Mouse (Mus musculus) liver, embryonic 11.5 days (tissue): ENCODE measurements at regions not wholly inside any gene's neighbourhood (a gene's known extent, or its start where the extent isn't known, plus 50 kb on each side); places are given as distances from the start of the nearest gene placed in this dataset.

Source experiments
- ATAC-seq: fragments of 200-750 bp; cut with Nextera tagmentation; replicated peaks from 2 replicates; pipeline ENCODE4 v1.8.0; 2017; ENCODE audit warnings: moderate number of reproducible peaks, mild to moderate bottlenecking, moderate TSS enrichment, moderate library complexity; ENCODE audit not compliant: low FRiP score
- DNase-seq: peaks from one replicate; pipeline ENCODE4 v3.0.0-alpha.2; 2017; ENCODE audit warnings: low spot score
- H3K27ac ChIP-seq: fragments of 300-500 bp; sonication (generic); 2 replicates; pipeline ENCODE4 v1.5.1; 2014; ENCODE audit warnings: mild to moderate bottlenecking, low read depth, low read length, control low read depth
- H3K27me3 ChIP-seq: fragments of 300-500 bp; sonication (generic); replicated peaks from 2 replicates; pipeline ENCODE4 v1.6.1; 2014; ENCODE audit warnings: low read length, mixed read lengths; ENCODE audit not compliant: control insufficient read depth, insufficient read depth
- H3K36me3 ChIP-seq: fragments of 300-500 bp; sonication (generic); 2 replicates; pipeline ENCODE4 v1.6.1; 2014; ENCODE audit warnings: mild to moderate bottlenecking, low read length, moderate library complexity, mixed read lengths; ENCODE audit not compliant: control insufficient read depth, insufficient read depth
- H3K4me1 ChIP-seq: fragments of 300-500 bp; sonication (generic); replicated peaks from 2 replicates; pipeline ENCODE4 v1.6.1; 2014; ENCODE audit warnings: low read length, mixed read lengths; ENCODE audit not compliant: control insufficient read depth, insufficient read depth
- H3K4me2 ChIP-seq: fragments of 300-500 bp; sonication (generic); 2 replicates; pipeline ENCODE4 v1.6.1; 2014; ENCODE audit warnings: mild to moderate bottlenecking, control low read depth, moderate library complexity
- H3K4me3 ChIP-seq: fragments of 300-500 bp; sonication (generic); 2 replicates; pipeline ENCODE4 v1.5.1; 2014; ENCODE audit warnings: low read depth, low read length, control low read depth
- H3K9ac ChIP-seq: fragments of 300-500 bp; sonication (generic); 2 replicates; pipeline ENCODE4 v1.6.1; 2014; ENCODE audit warnings: low read depth, low read length, control low read depth
- H3K9me3 ChIP-seq: fragments of 300-500 bp; sonication (generic); 2 replicates; pipeline ENCODE4 v1.6.1; 2016; ENCODE audit warnings: low read length, inconsistent platforms, mixed read lengths; ENCODE audit not compliant: control insufficient read depth
- WGBS: fragments of 180-500 bp; shearing (Covaris S2); extraction: QIAGEN DNeasy Blood & Tissue Kit; methylation state at CpG from one replicate; pipeline ENCODE4 v1.1.7; 2014; 5-methylcytosine and 5-hydroxymethylcytosine counted together

- ATAC-seq (no peak), DNase-seq (no peak)
- Histone ChIP-seq H3K4me2 (no peak overlapping the region), H3K9me3 (no peaks in the 10 kb centered on the region), H3K4me3 (no peak overlapping the region), H3K36me3 (no peaks in the 10 kb centered on the region), H3K4me1 (no peaks in the 10 kb centered on the region), H3K27me3 (no peaks in the 10 kb centered on the region), H3K27ac (no peak overlapping the region), H3K9ac (no peak overlapping the region)
- WGBS: 71% methylated on average over 4 of the region's 4 CpGs
These were observed 68.4 kb upstream of the Etaa1 start for GRCm38 (mm10) chr11:18022065-18022464.

- no peak for ATAC-seq
- WGBS: 44% methylated on average over 4 of the region's 4 CpGs
- H3K27ac ChIP-seq: no peak overlapping the region
- H3K4me2 ChIP-seq: no peak overlapping the region
- H3K27me3 ChIP-seq: no peaks in the 10 kb centered on the region
- no peaks in the 10 kb centered on the region for H3K36me3 ChIP-seq
- no peak overlapping the region for H3K4me3 ChIP-seq
- no peaks in the 10 kb centered on the region for H3K9me3 ChIP-seq
- no peak overlapping the region for H3K9ac ChIP-seq
- no peaks in the 10 kb centered on the region for H3K4me1 ChIP-seq
- no peak for DNase-seq
These were observed 61.6 kb upstream of the Etaa1 start for GRCm38 (mm10) chr11:18015239-18015638.

GRCm38 (mm10) chr11:18014610-18015009 lies 60.9 kb upstream of the Etaa1 start:
- DNase-seq: no peak
- H3K27ac ChIP-seq: no peak overlapping the region

GRCm38 (mm10) chr11:18012085-18012484 lies 58.4 kb upstream of the Etaa1 start:
- Histone ChIP-seq H3K4me2 (no peak overlapping the region), H3K4me1 (no peaks in the 10 kb centered on the region), H3K27me3 (no peaks in the 10 kb centered on the region), H3K9me3 (no peaks in the 10 kb centered on the region), H3K36me3 (no peaks in the 10 kb centered on the region), H3K4me3 (no peak overlapping the region), H3K9ac (no peak overlapping the region), H3K27ac (no peak overlapping the region)
- DNase-seq (no peak), ATAC-seq (no peak)
- WGBS: 60% methylated on average over 5 of the region's 5 CpGs

More at GRCm38 (mm10) chr11:18014610-18015009, 60.9 kb upstream of the Etaa1 start:
- Histone ChIP-seq H3K36me3 (no peaks in the 10 kb centered on the region), H3K4me3 (no peak overlapping the region), H3K4me2 (no peak overlapping the region), H3K27me3 (no peaks in the 10 kb centered on the region), H3K9me3 (no peaks in the 10 kb centered on the region), H3K9ac (no peak overlapping the region), H3K4me1 (no peaks in the 10 kb centered on the region)
- no peak for ATAC-seq
- 29% methylated on average over 9 of the region's 9 CpGs for WGBS

GRCm38 (mm10) chr11:18011101-18011733 lies 57.5 kb upstream of the Etaa1 start:
- Histone ChIP-seq H3K27me3 (no peaks in the 10 kb centered on the region), H3K9ac (no peak overlapping the region), H3K36me3 (no peaks in the 10 kb centered on the region), H3K4me2 (peak overlapping the region; percentile 16), H3K9me3 (no peaks in the 10 kb centered on the region), H3K4me1 (no peaks in the 10 kb centered on the region), H3K4me3 (no peak overlapping the region; the same call in 1 of the 2 replicates), H3K27ac (no peak overlapping the region)
- peak; percentile 20; the same call in 1 of the 2 replicates for ATAC-seq
- peak; percentile 38 for DNase-seq
- 14% methylated on average over 13 of the region's 13 CpGs for WGBS

- no peaks in the 10 kb centered on the region for H3K27me3 ChIP-seq
- WGBS: 84% methylated on average over 6 of the region's 6 CpGs
- H3K27ac ChIP-seq: no peak overlapping the region
- no peak overlapping the region for H3K9ac ChIP-seq
- no peaks in the 10 kb centered on the region for H3K4me1 ChIP-seq
- no peak overlapping the region for H3K4me3 ChIP-seq
- no peaks in the 10 kb centered on the region for H3K9me3 ChIP-seq
- no peaks in the 10 kb centered on the region for H3K36me3 ChIP-seq
- no peak for DNase-seq
- no peak overlapping the region for H3K4me2 ChIP-seq
- ATAC-seq: no peak
These were observed 54.5 kb upstream of the Etaa1 start for GRCm38 (mm10) chr11:18008140-18008539.
